Mouse (Mus musculus) lung, embryonic 16.5 days (tissue): ENCODE measurements around the gene Rad51b. TPM values are rescaled to one million over a fixed set of nuclear protein-coding genes. Genes with fewer than 3 reads are reported as not detected.

Experiments used
- ATAC-seq: fragments of 200-750 bp; cut with Nextera tagmentation; 2 replicates; pipeline ENCODE4 v1.8.0; 2017; ENCODE audit warnings: low read depth, mild to moderate bottlenecking, moderate library complexity
- H3K27ac ChIP-seq: fragments of 300-500 bp; sonication (generic); 2 replicates; pipeline ENCODE4 v1.5.1; 2014; ENCODE audit warnings: mild to moderate bottlenecking, control low read depth, low read length
- H3K27me3 ChIP-seq: fragments of 300-500 bp; sonication (generic); 2 replicates; pipeline ENCODE4 v1.6.1; 2014; ENCODE audit warnings: low read depth, low read length, mixed read lengths; ENCODE audit not compliant: control insufficient read depth, insufficient read depth
- H3K36me3 ChIP-seq: fragments of 300-500 bp; sonication (generic); 2 replicates; pipeline ENCODE4 v1.6.1; 2014; ENCODE audit warnings: low read length; ENCODE audit not compliant: control insufficient read depth, insufficient read depth
- H3K4me1 ChIP-seq: fragments of 300-500 bp; sonication (generic); replicated peaks from 2 replicates; pipeline ENCODE4 v1.6.1; 2014; ENCODE audit warnings: low read length, mixed read lengths; ENCODE audit not compliant: control insufficient read depth, insufficient read depth
- H3K4me2 ChIP-seq: fragments of 300-500 bp; sonication (generic); 2 replicates; pipeline ENCODE4 v1.6.1; 2014; ENCODE audit warnings: low read depth, low read length, control low read depth
- H3K4me3 ChIP-seq: fragments of 300-500 bp; sonication (generic); 2 replicates; pipeline ENCODE4 v1.5.1; 2014; ENCODE audit warnings: mild to moderate bottlenecking, low read length, control low read depth
- H3K9ac ChIP-seq: fragments of 300-500 bp; sonication (generic); 2 replicates; pipeline ENCODE4 v1.6.1; 2014; ENCODE audit warnings: low read length, control low read depth
- H3K9me3 ChIP-seq: fragments of 300-500 bp; sonication (generic); 2 replicates; pipeline ENCODE4 v1.6.1; 2016; ENCODE audit warnings: low read length; ENCODE audit not compliant: control insufficient read depth
- WGBS: fragments of 180-500 bp; shearing (Covaris S2); extraction: QIAGEN DNeasy Blood & Tissue Kit; methylation state at CpG from one replicate; pipeline ENCODE4 v1.1.7; 2014; 5-methylcytosine and 5-hydroxymethylcytosine counted together
- polyA plus RNA-seq: library from polyadenylated mRNA; unstranded; fragments of >200 nt; fragmentation: Nextera tagmentation; extraction: Ambion mirVana; gene quantifications from 2 replicates; pipeline ENCODE4 v1.2.1, GENCODE M21; 2015

The Rad51b gene
- polyA plus RNA-seq, 1 experiment from 2014 or later, result 7.6 TPM

DNA sequence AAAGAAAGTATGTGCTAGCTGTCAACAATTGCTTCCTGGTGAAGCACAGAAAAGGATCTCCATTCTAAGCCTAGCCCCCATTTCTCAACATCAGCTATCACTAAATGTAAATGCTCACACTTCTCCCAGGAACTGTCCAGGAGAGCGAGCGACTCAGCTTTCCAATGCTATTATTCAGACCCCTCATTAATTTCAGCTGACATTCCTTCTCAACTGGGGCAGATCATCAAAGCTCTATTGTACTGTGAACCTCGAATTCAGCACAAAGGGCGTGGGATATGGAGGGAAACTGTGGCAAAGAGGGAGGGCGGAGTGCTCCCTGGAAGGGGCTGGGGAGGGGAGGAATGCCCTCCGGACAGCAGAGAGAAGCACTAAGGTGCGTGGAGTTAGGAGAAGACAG, 528.8 kb downstream of the Rad51b start:
- no peaks in the 10 kb centered on the region for H3K36me3 ChIP-seq
- 36% methylated on average over 7 of the region's 7 CpGs for WGBS
- no peak overlapping the region for H3K4me3 ChIP-seq
- no peak overlapping the region for H3K9ac ChIP-seq
- no peaks in the 10 kb centered on the region for H3K27me3 ChIP-seq
- no peaks in the 10 kb centered on the region for H3K9me3 ChIP-seq
- no peak overlapping the region for H3K4me2 ChIP-seq
- no peak for ATAC-seq
- peaks cover 26% of the 10 kb centered on the region for H3K4me1 ChIP-seq
- H3K27ac ChIP-seq, result no peak overlapping the region

GRCm38 (mm10) chr12:79827233-79827692, 530.2 kb downstream of the Rad51b start:
- no peak overlapping the region for H3K4me3 ChIP-seq
- H3K27me3 ChIP-seq, result no peaks in the 10 kb centered on the region
- no peak overlapping the region for H3K9ac ChIP-seq
- H3K4me2 ChIP-seq, result no peak overlapping the region
- H3K27ac ChIP-seq, result no peak overlapping the region
- WGBS, result 44% methylated on average over 5 of the region's 5 CpGs
- peaks cover 27% of the 10 kb centered on the region for H3K4me1 ChIP-seq
- no peaks in the 10 kb centered on the region for H3K36me3 ChIP-seq
- no peaks in the 10 kb centered on the region for H3K9me3 ChIP-seq
- ATAC-seq, result no peak

GRCm38 (mm10) chr12:79827735-79828134, 530.7 kb downstream of the Rad51b start:
- Histone ChIP-seq H3K9ac (no peak overlapping the region), H3K27ac (peak overlapping the region; percentile 5; the same call in 1 of the 2 replicates)

GRCm38 (mm10) chr12:79830686-79831085, 533.6 kb downstream of the Rad51b start:
- H3K4me1 ChIP-seq, result peaks cover 25% of the 10 kb centered on the region
- ATAC-seq, result peak; percentile 68
- WGBS, result 32% methylated on average over 1 of the region's 1 CpGs
- H3K36me3 ChIP-seq, result no peaks in the 10 kb centered on the region
- no peaks in the 10 kb centered on the region for H3K27me3 ChIP-seq
- H3K27ac ChIP-seq, result peak overlapping the region; percentile 81
- H3K4me2 ChIP-seq, result no peak overlapping the region
- no peak overlapping the region for H3K4me3 ChIP-seq
- H3K9ac ChIP-seq, result no peak overlapping the region
- H3K9me3 ChIP-seq, result no peaks in the 10 kb centered on the region

More at GRCm38 (mm10) chr12:79827735-79828134, 530.7 kb downstream of the Rad51b start:
- ATAC-seq, result no peak
- no peaks in the 10 kb centered on the region for H3K9me3 ChIP-seq
- WGBS, result 48% methylated on average over 4 of the region's 4 CpGs
- no peaks in the 10 kb centered on the region for H3K36me3 ChIP-seq
- no peak overlapping the region for H3K4me2 ChIP-seq
- peaks cover 24% of the 10 kb centered on the region for H3K4me1 ChIP-seq
- H3K27me3 ChIP-seq, result no peaks in the 10 kb centered on the region
- no peak overlapping the region for H3K4me3 ChIP-seq

GRCm38 (mm10) chr12:79832611-79833010, 535.5 kb downstream of the Rad51b start:
- Histone ChIP-seq H3K4me2 (no peak overlapping the region), H3K27ac (no peak overlapping the region), H3K4me3 (no peak overlapping the region), H3K27me3 (no peaks in the 10 kb centered on the region), H3K4me1 (peaks cover 26% of the 10 kb centered on the region), H3K9ac (no peak overlapping the region), H3K9me3 (no peaks in the 10 kb centered on the region), H3K36me3 (no peaks in the 10 kb centered on the region)
- 82% methylated on average over 6 of the region's 6 CpGs for WGBS
- no peak for ATAC-seq

DNA sequence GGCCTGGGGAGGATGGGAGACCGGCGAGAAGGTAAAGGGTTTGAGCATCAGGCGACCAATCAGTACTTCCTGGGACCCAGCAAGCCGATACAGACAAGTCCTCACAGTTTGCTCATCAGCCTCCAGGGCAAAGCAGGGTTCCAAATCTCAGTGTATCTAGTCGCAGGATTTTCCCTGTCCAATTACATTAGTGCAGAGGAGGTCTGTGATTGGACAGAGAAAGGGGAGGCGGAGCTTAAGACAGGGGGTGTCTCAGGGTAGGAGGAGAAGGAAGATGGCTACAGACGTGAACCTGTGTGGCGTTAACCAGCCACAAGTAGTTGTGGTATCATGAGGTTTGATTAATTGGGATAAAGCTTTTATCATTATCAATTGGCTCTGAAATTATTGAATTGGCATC, 538.4 kb downstream of the Rad51b start:
- no peak overlapping the region for H3K4me2 ChIP-seq
- no peak overlapping the region for H3K4me3 ChIP-seq
- no peak for ATAC-seq
- no peak overlapping the region for H3K9ac ChIP-seq
- no peaks in the 10 kb centered on the region for H3K27me3 ChIP-seq
- WGBS, result 93% methylated on average over 8 of the region's 8 CpGs
- H3K27ac ChIP-seq, result no peak overlapping the region
- H3K36me3 ChIP-seq, result no peaks in the 10 kb centered on the region
- no peaks in the 10 kb centered on the region for H3K9me3 ChIP-seq
- peaks cover 46% of the 10 kb centered on the region for H3K4me1 ChIP-seq

DNA sequence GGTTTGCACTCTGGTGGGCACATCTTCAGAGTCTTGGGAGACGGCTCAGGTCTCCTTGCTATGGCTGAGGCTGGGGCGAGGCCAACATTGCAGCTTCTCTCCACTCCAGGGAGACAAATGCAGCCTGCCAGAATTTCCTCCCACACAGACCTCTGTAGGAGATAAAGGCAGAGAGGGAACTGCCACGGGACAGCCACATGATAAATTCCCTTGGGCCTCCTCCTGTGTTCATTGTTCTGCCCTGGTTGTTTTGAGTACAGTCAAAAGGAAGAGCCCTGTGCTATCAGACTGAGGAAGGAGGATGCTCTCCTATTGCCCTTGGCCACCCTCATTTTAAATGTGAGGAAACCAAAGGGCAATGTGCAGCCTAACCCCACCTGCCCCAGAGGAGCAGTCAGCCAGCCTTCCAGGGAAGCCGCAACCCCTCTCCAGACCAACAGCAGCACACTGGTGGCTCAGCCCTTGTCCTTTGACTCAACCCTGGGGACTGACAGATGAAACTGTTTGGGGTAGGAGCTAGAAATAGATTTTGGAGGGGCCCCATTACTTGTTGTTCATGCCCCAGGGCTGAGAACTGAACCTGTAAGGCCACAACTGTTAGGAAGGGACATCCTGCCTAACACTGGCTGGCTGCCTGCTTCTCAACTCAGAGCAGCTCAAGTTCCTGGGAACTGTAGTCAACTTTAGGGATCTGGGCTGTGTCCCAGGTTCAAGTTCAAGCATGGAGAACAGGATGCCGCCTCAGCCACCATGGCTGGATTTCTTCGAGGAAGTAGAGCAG, 541.3 kb downstream of the Rad51b start:
- peak overlapping the region; percentile 88 for H3K27ac ChIP-seq
- WGBS, result 53% methylated on average over 6 of the region's 6 CpGs
- no peak overlapping the region for H3K4me3 ChIP-seq
- H3K4me2 ChIP-seq, result no peak overlapping the region
- no peaks in the 10 kb centered on the region for H3K36me3 ChIP-seq
- H3K9me3 ChIP-seq, result no peaks in the 10 kb centered on the region
- ATAC-seq, result peak; percentile 41
- H3K9ac ChIP-seq, result peak overlapping the region; percentile 11; the same call in 1 of the 2 replicates
- peaks cover 62% of the 10 kb centered on the region for H3K4me1 ChIP-seq
- H3K27me3 ChIP-seq, result no peaks in the 10 kb centered on the region

- 60% methylated on average over 12 of the region's 12 CpGs for WGBS
- no peak overlapping the region for H3K4me2 ChIP-seq
- no peaks in the 10 kb centered on the region for H3K27me3 ChIP-seq
- no peaks in the 10 kb centered on the region for H3K36me3 ChIP-seq
- H3K9me3 ChIP-seq, result no peaks in the 10 kb centered on the region
- H3K27ac ChIP-seq, result peak overlapping the region; percentile 88
- H3K4me3 ChIP-seq, result no peak overlapping the region
- ATAC-seq, result no peak
- no peak overlapping the region for H3K9ac ChIP-seq
- peaks cover 68% of the 10 kb centered on the region for H3K4me1 ChIP-seq
Measured at GRCm38 (mm10) chr12:79839096-79839941, 542.2 kb downstream of the Rad51b start.

GRCm38 (mm10) chr12:79840465-79840864, 543.4 kb downstream of the Rad51b start:
- Histone ChIP-seq H3K4me2 (no peak overlapping the region), H3K4me3 (no peak overlapping the region), H3K9ac (no peak overlapping the region), H3K36me3 (no peaks in the 10 kb centered on the region), H3K9me3 (no peaks in the 10 kb centered on the region), H3K27me3 (no peaks in the 10 kb centered on the region), H3K27ac (no peak overlapping the region), H3K4me1 (peaks cover 75% of the 10 kb centered on the region)
- no peak for ATAC-seq
- 58% methylated on average over 5 of the region's 5 CpGs for WGBS
